Mouse (Mus musculus) gastrocnemius, adult 2 months (tissue): Measurements from ENCODE around the gene Fbxw11. TPM values are rescaled to one million over a fixed set of nuclear protein-coding genes. Genes with fewer than 3 reads are reported as not detected.
"Not testable (repeated sequence)": the region's sequence is repeated elsewhere in the genome, so short reads cannot be mapped to it uniquely, and the experiment has no call there.

Experiments used
- DNase-seq: peaks from one replicate; pipeline ENCODE4 v3.0.0; 2022
- H3K27ac ChIP-seq: fragments of 200-600 bp; 2 replicates; pipeline ENCODE4 v1.8.1; 2022; ENCODE audit warnings: mild to moderate bottlenecking
- H3K4me3 ChIP-seq: fragments of 200-600 bp; 2 replicates; pipeline ENCODE4 v1.8.1; 2022; ENCODE audit warnings: mild to moderate bottlenecking, moderate library complexity
- CTCF ChIP-seq: fragments of 200-600 bp; IDR thresholded peaks from 2 replicates; pipeline ENCODE4 v1.8.1; 2022; ENCODE audit warnings: antibody characterized with exemption, mild to moderate bottlenecking, moderate library complexity
- intact Hi-C: fragments of 180-260 bp; cut with DNase I; formaldehyde crosslinking; loops from one replicate; pipeline ENCODE4 v1.15.1; 2025
- total RNA-seq, 2 experiments: library from RNA; stranded (reverse); gene quantifications; 2 replicates each; pipeline ENCODE4 v1.2.3; 2021

The Fbxw11 gene
- total RNA-seq, 2 experiments from 2014 or later: 56.9 to 68.9 TPM

GRCm38 (mm10) chr11:32615561-32615960 lies 27.0 kb upstream of the Fbxw11 start:
- Histone ChIP-seq H3K27ac (no peak overlapping the region), H3K4me3 (no peak overlapping the region)
- no peak for TF ChIP-seq CTCF
- intact Hi-C loops: no loop called here
- DNase-seq: no peak

- TF ChIP-seq CTCF: peak; percentile 48
- H3K4me3 ChIP-seq: no peak overlapping the region
- DNase-seq: no peak
- H3K27ac ChIP-seq: no peak overlapping the region
- intact Hi-C loops: no loop called here
These were observed 26.4 kb upstream of the Fbxw11 start for GRCm38 (mm10) chr11:32616091-32616490.

- intact Hi-C loops: no loop called here
- Histone ChIP-seq H3K27ac (peak overlapping the region; percentile 12; the same call in 1 of the 2 replicates), H3K4me3 (no peak overlapping the region)
- no peak for DNase-seq
- no peak for TF ChIP-seq CTCF
These were observed 24.5 kb upstream of the Fbxw11 start for GRCm38 (mm10) chr11:32618036-32618435.

- H3K27ac ChIP-seq: peak overlapping the region; percentile 85
- DNase-seq, H3K4me3 ChIP-seq, intact Hi-C loops: not testable (repeated sequence)
- TF ChIP-seq CTCF: peak; percentile 14; the same call in 1 of the 2 replicates
These were observed 23.9 kb upstream of the Fbxw11 start for GRCm38 (mm10) chr11:32618641-32619040.

- intact Hi-C loops: no loop called here
- peak overlapping the region; percentile 85 for H3K27ac ChIP-seq
- no peak for TF ChIP-seq CTCF
- peak; percentile 83 for DNase-seq
- H3K4me3 ChIP-seq: no peak overlapping the region
These were observed 23.2 kb upstream of the Fbxw11 start for GRCm38 (mm10) chr11:32619257-32619816.

GRCm38 (mm10) chr11:32619866-32620456 lies 22.6 kb upstream of the Fbxw11 start:
- intact Hi-C loops: loop anchor here (10.0 kb wide), 1 partner anchor 525 kb away; the partner anchor contains the start of gene Fgf18
- Histone ChIP-seq H3K27ac (peak overlapping the region; percentile 85), H3K4me3 (no peak overlapping the region)
- no peak for TF ChIP-seq CTCF
- no peak for DNase-seq

GRCm38 (mm10) chr11:32621831-32622478 lies 20.6 kb upstream of the Fbxw11 start:
- TF ChIP-seq CTCF: no peak
- no peak overlapping the region for H3K4me3 ChIP-seq
- peak; percentile 44 for DNase-seq
- H3K27ac ChIP-seq: no peak overlapping the region; the same call in 1 of the 2 replicates
- intact Hi-C loops: loop anchor here (10.0 kb wide), 1 partner anchor 523 kb away; the partner anchor contains the start of gene Fgf18

GRCm38 (mm10) chr11:32622479-32623190 lies 19.9 kb upstream of the Fbxw11 start:
- Histone ChIP-seq H3K4me3 (no peak overlapping the region), H3K27ac (peak overlapping the region; percentile 38)
- no peak for DNase-seq
- intact Hi-C loops: loop anchor here (10.0 kb wide), 1 partner anchor 522 kb away; the partner anchor contains the start of gene Fgf18
- no peak for TF ChIP-seq CTCF

GRCm38 (mm10) chr11:32623236-32623635 lies 19.3 kb upstream of the Fbxw11 start:
- intact Hi-C loops: loop anchor here (10.0 kb wide), 1 partner anchor 522 kb away; the partner anchor contains the start of gene Fgf18
- no peak for TF ChIP-seq CTCF
- DNase-seq: peak; percentile 82
- Histone ChIP-seq H3K4me3 (no peak overlapping the region), H3K27ac (peak overlapping the region; percentile 69)

GRCm38 (mm10) chr11:32623912-32624311 lies 18.6 kb upstream of the Fbxw11 start:
- peak overlapping the region; percentile 69 for H3K27ac ChIP-seq
- intact Hi-C loops: loop anchor here (10.0 kb wide), 1 partner anchor 521 kb away; the partner anchor contains the start of gene Fgf18

GRCm38 (mm10) chr11:32625677-32626076 lies 16.8 kb upstream of the Fbxw11 start:
- TF ChIP-seq CTCF: peak; percentile 95
- DNase-seq: peak; percentile 90
- intact Hi-C loops: loop anchor here (1.0 to 10.0 kb wide), 2 partner anchors 84 to 519 kb away; partner anchors contain the start of gene Fgf18
- H3K27ac ChIP-seq: no peak overlapping the region
- no peak overlapping the region for H3K4me3 ChIP-seq

More at GRCm38 (mm10) chr11:32623912-32624311, 18.6 kb upstream of the Fbxw11 start:
- no peak overlapping the region for H3K4me3 ChIP-seq
- DNase-seq: no peak
- TF ChIP-seq CTCF: no peak

GRCm38 (mm10) chr11:32626079-32626478 lies 16.4 kb upstream of the Fbxw11 start:
- intact Hi-C loops: loop anchor here (10.0 kb wide), 1 partner anchor 519 kb away; the partner anchor contains the start of gene Fgf18
- H3K4me3 ChIP-seq: no peak overlapping the region
- no peak for DNase-seq
- TF ChIP-seq CTCF: no peak
- H3K27ac ChIP-seq: no peak overlapping the region
